Mouse (Mus musculus) C2C12 (cell line): ENCODE measurements around the gene Popdc2. TPM values are rescaled to one million over a fixed set of nuclear protein-coding genes. Genes with fewer than 3 reads are reported as not detected.

Experiments
- H3K27me3 ChIP-seq: one replicate; pipeline ENCODE4 v1.6.1; 2011; ENCODE audit not compliant: control insufficient read depth, insufficient read depth, insufficient read length
- H3K36me3 ChIP-seq: one replicate; pipeline ENCODE4 v1.6.1; 2011; ENCODE audit not compliant: control insufficient read depth, insufficient read depth
- H3K4me3 ChIP-seq: one replicate; pipeline ENCODE4 v1.5.1; 2011; ENCODE audit warnings: mild to moderate bottlenecking, control low read depth; ENCODE audit not compliant: poor library complexity, insufficient read depth, severe bottlenecking
- H3K79me2 ChIP-seq: one replicate; pipeline ENCODE4 v1.6.1; 2011; ENCODE audit not compliant: control insufficient read depth, insufficient read depth
- H3K79me3 ChIP-seq: one replicate; pipeline ENCODE4 v1.6.1; 2011; ENCODE audit warnings: low read depth, control low read depth
- H3ac ChIP-seq: one replicate; pipeline ENCODE3; 2011; ENCODE audit warnings: low read depth; ENCODE audit not compliant: control insufficient read depth, insufficient read length
- CEBPB ChIP-seq: IDR thresholded peaks from one replicate; pipeline ENCODE4 v1.6.1; 2011; ENCODE audit warnings: low read depth, mild to moderate bottlenecking, control low read depth, moderate library complexity
- CTCF ChIP-seq: IDR thresholded peaks from one replicate; pipeline ENCODE4 v1.5.1; 2011; ENCODE audit not compliant: control insufficient read depth, insufficient read depth, insufficient read length
- FOSL1 ChIP-seq: IDR thresholded peaks from one replicate; pipeline ENCODE4 v1.8.0; 2011; ENCODE audit warnings: mild to moderate bottlenecking, low read length; ENCODE audit not compliant: poor library complexity, insufficient read depth, severe bottlenecking
- MAX ChIP-seq: IDR thresholded peaks from one replicate; pipeline ENCODE4 v1.6.1; 2011; ENCODE audit warnings: mild to moderate bottlenecking, control low read depth
- MYOD1 ChIP-seq: IDR thresholded peaks from one replicate; pipeline ENCODE4 v1.6.1; 2011; ENCODE audit warnings: low read depth; ENCODE audit not compliant: control insufficient read depth, insufficient read length
- MYOG ChIP-seq: IDR thresholded peaks from one replicate; pipeline ENCODE4 v1.6.1; 2011; ENCODE audit not compliant: control insufficient read depth, insufficient read length; ENCODE audit errors: extremely low read depth
- USF1 ChIP-seq: IDR thresholded peaks from one replicate; pipeline ENCODE4 v1.6.1; 2011; ENCODE audit warnings: low read depth, mild to moderate bottlenecking, control low read depth, moderate library complexity
- polyA plus RNA-seq: library from polyadenylated mRNA; unstranded; fragments of >200 nt; fragmentation: generic; extraction: Trizol; gene quantifications from one replicate; pipeline ENCODE4 v1.2.1, GENCODE M21; 2012; ENCODE audit warnings: missing spikeins

The Popdc2 gene
- polyA plus RNA-seq, 1 experiment = 0.30 TPM

DNA sequence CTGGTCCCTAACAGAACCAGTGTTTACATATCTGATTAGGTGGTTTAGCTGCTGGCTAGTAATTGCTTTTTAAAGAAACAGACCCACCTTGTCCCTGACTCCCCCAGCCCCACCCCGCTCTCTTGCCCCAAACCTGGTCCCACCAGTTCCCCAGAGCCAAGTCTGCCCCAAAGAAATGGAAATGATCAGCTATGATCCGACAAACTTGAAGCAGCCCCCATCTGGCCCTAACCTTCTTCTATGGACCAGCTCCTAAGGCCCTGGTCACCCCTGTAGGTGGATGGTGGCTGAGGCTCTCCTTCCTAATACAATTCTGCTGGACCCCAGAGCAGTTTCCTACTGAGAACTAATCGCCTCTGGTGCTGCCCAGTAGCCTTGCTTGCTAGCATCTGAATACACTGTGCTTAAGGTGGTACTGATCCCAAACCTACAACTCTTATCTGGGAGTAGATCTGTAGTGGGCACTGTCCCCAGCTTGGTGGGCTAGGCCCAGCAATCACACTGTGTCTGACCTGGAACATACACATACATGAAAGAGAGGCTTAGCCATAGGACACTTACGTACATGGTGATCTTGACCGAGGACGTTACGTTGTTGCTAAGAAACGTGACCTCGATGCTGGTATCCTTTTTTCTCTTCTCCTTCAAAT lies 38.4 kb downstream of the Popdc2 start:
- Histone ChIP-seq H3K27me3 (no peaks in the 10 kb centered on the region), H3K79me3 (no peaks in the 10 kb centered on the region), H3ac (no peak overlapping the region), H3K79me2 (no peaks in the 10 kb centered on the region), H3K4me3 (no peak overlapping the region), H3K36me3 (no peaks in the 10 kb centered on the region)
- TF ChIP-seq FOSL1 (no peak), CTCF (no peak), USF1 (no peak), MYOG (no peak), MYOD1 (no peak), CEBPB (no peak), MAX (no peak)

GRCm38 (mm10) chr16:38401468-38401867 lies 39.5 kb downstream of the Popdc2 start:
- Histone ChIP-seq H3K4me3 (no peak overlapping the region), H3K36me3 (no peaks in the 10 kb centered on the region)

DNA sequence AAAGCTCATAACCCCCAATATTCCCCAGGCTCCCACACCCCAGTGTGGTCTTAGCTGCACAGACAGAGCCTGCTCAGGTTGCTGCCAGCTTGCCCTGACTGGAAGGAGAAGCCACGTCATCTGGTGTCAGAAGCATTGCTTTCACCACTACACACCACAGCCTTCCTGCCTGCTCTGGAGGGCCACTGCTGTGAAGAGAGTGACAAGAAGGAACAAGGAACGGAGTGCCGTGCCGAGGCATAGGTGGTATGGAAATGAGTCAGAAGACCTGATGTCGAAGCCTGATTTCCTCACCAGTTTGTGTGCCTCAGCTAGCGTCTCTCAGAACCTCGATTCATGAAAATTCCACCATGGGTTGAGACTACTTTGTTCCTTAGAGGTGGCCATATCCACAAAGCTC lies 41.6 kb downstream of the Popdc2 start:
- Histone ChIP-seq H3K27me3 (no peaks in the 10 kb centered on the region), H3K4me3 (no peak overlapping the region), H3K79me2 (no peaks in the 10 kb centered on the region), H3K36me3 (no peaks in the 10 kb centered on the region), H3ac (no peak overlapping the region), H3K79me3 (no peaks in the 10 kb centered on the region)
- TF ChIP-seq MYOD1 (no peak), MAX (no peak), FOSL1 (no peak), CEBPB (no peak), USF1 (no peak), CTCF (no peak), MYOG (no peak)

More at GRCm38 (mm10) chr16:38401468-38401867, 39.5 kb downstream of the Popdc2 start:
- Histone ChIP-seq H3K27me3 (no peaks in the 10 kb centered on the region), H3K79me2 (no peaks in the 10 kb centered on the region), H3K79me3 (no peaks in the 10 kb centered on the region), H3ac (no peak overlapping the region)
- TF ChIP-seq MYOD1 = no peak
- no peak for TF ChIP-seq MYOG
- TF ChIP-seq CEBPB = no peak
- TF ChIP-seq CTCF = no peak
- TF ChIP-seq FOSL1 = no peak
- TF ChIP-seq MAX = no peak

DNA sequence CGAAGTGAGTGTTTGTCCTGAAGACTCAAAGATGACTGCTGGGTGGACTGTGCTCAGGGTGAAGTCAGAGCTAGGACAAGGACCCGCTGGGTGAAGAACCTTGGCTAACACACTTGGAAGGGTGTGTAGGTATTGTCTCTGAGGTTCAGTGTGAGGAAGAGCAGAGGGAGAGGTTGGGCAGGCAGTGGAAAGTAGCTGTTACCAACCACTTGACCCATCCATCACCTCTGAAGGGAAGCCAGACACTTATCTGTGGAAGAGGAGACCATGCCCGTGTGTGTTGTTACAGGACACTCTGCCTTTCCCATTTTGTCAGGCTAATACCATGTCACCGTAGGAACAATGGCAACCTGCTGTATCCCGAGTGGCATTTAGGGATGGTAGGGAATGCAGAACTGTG lies 44.3 kb downstream of the Popdc2 start:
- Histone ChIP-seq H3ac (no peak overlapping the region), H3K27me3 (no peaks in the 10 kb centered on the region), H3K79me3 (no peaks in the 10 kb centered on the region), H3K79me2 (no peaks in the 10 kb centered on the region), H3K4me3 (no peak overlapping the region), H3K36me3 (no peaks in the 10 kb centered on the region)
- no peak for TF ChIP-seq CEBPB
- TF ChIP-seq FOSL1 = no peak

GRCm38 (mm10) chr16:38406708-38407107 lies 44.7 kb downstream of the Popdc2 start:
- TF ChIP-seq MYOG = no peak
- no peak for TF ChIP-seq USF1
- TF ChIP-seq FOSL1 = no peak
- no peak for TF ChIP-seq CTCF
- TF ChIP-seq MYOD1 = no peak
- TF ChIP-seq MAX = no peak
- TF ChIP-seq CEBPB = no peak
- Histone ChIP-seq H3K27me3 (no peaks in the 10 kb centered on the region), H3K4me3 (no peak overlapping the region), H3K79me2 (no peaks in the 10 kb centered on the region), H3K79me3 (no peaks in the 10 kb centered on the region), H3ac (no peak overlapping the region), H3K36me3 (no peaks in the 10 kb centered on the region)

GRCm38 (mm10) chr16:38407584-38407983 lies 45.6 kb downstream of the Popdc2 start:
- no peak overlapping the region for H3ac ChIP-seq
- H3K79me2 ChIP-seq = no peaks in the 10 kb centered on the region
- no peak overlapping the region for H3K4me3 ChIP-seq
- H3K79me3 ChIP-seq = no peaks in the 10 kb centered on the region
- no peaks in the 10 kb centered on the region for H3K27me3 ChIP-seq
- H3K36me3 ChIP-seq = no peaks in the 10 kb centered on the region
- TF ChIP-seq MYOG (no peak), MAX (no peak), CEBPB (no peak), MYOD1 (no peak), FOSL1 (no peak), CTCF (no peak), USF1 (no peak)
